ENCODE assay signal across 8 mouse cellular contexts in genomic region chr6:47358686-47359085, GRCm38 (mm10).
DNase-seq lines count a peak whose midpoint lies in the region; ATAC-seq and TF ChIP-seq lines count a peak whose summit lies in the region.

No protein-coding gene starts in this region.

- 48% methylated on average over 2 of the region's 2 CpGs for WGBS in hindbrain, embryonic 10.5 days
- WGBS in hindbrain, embryonic 13.5 days: 48% methylated on average over 2 of the region's 2 CpGs
- 34% methylated on average over 2 of the region's 2 CpGs for WGBS in forebrain, embryonic 15.5 days
- 50% methylated on average over 2 of the region's 2 CpGs for WGBS in midbrain, postnatal 0 days

- H3K4me3 ChIP-seq in hindbrain, embryonic 10.5 days: no peak overlapping the region
- H3K4me3 ChIP-seq in hindbrain, embryonic 13.5 days: no peak overlapping the region
- no peak overlapping the region for H3K4me3 ChIP-seq in CH12.LX (replicated peaks in 1 of 3; ENCODE audit: low read depth in 2 of 3, low read length in 2 of 3, poor library complexity in 1 of 3)
- H3K4me3 ChIP-seq in forebrain, embryonic 15.5 days: no peak overlapping the region
- H3K4me3 ChIP-seq in midbrain, postnatal 0 days (ENCODE audit: low read depth, low read length): no peak overlapping the region

- no peaks in the 10 kb centered on the region for H3K9me3 ChIP-seq in hindbrain, embryonic 10.5 days
- no peaks in the 10 kb centered on the region for H3K9me3 ChIP-seq in hindbrain, embryonic 13.5 days
- H3K9me3 ChIP-seq in CH12.LX (replicated peaks; ENCODE audit: low read length): no peaks in the 10 kb centered on the region
- no peaks in the 10 kb centered on the region for H3K9me3 ChIP-seq in forebrain, embryonic 15.5 days
- H3K9me3 ChIP-seq in midbrain, postnatal 0 days (ENCODE audit: low read length): no peaks in the 10 kb centered on the region

- ATAC-seq in hindbrain, embryonic 13.5 days (ENCODE audit: low FRiP score): no peak
- ATAC-seq in forebrain, embryonic 15.5 days (replicated peaks): no peak
- ATAC-seq in midbrain, postnatal 0 days (ENCODE audit: low FRiP score): no peak
- no peak for ATAC-seq in erythroid progenitor cell, adult 5-6 weeks (replicated peaks; ENCODE audit: low FRiP score, poor library complexity, severe bottlenecking)

- no peaks in the 10 kb centered on the region for H3K27me3 ChIP-seq in hindbrain, embryonic 10.5 days (ENCODE audit: insufficient read depth, poor library complexity, severe bottlenecking)
- no peaks in the 10 kb centered on the region for H3K27me3 ChIP-seq in hindbrain, embryonic 13.5 days
- no peaks in the 10 kb centered on the region for H3K27me3 ChIP-seq in CH12.LX (replicated peaks)
- H3K27me3 ChIP-seq in forebrain, embryonic 15.5 days: no peaks in the 10 kb centered on the region
- H3K27me3 ChIP-seq in midbrain, postnatal 0 days (ENCODE audit: insufficient read depth, low read length): no peaks in the 10 kb centered on the region

- H3K36me3 ChIP-seq in hindbrain, embryonic 10.5 days: no peaks in the 10 kb centered on the region
- H3K36me3 ChIP-seq in hindbrain, embryonic 13.5 days: no peaks in the 10 kb centered on the region
- no peaks in the 10 kb centered on the region for H3K36me3 ChIP-seq in CH12.LX (replicated peaks in 1 of 2; ENCODE audit: control insufficient read depth in 1 of 2, insufficient read depth in 1 of 2, low read length in 1 of 2)
- no peaks in the 10 kb centered on the region for H3K36me3 ChIP-seq in forebrain, embryonic 15.5 days
- no peaks in the 10 kb centered on the region for H3K36me3 ChIP-seq in midbrain, postnatal 0 days (ENCODE audit: insufficient read depth, low read length)

- peak; percentile 44 for TF ChIP-seq RAD21 in CH12.LX (IDR thresholded peaks at IDR 0.05; ENCODE audit: low read depth, low read length)

- no peak overlapping the region for H3K4me2 ChIP-seq in hindbrain, embryonic 13.5 days
- H3K4me2 ChIP-seq in CH12.LX (ENCODE audit: insufficient read depth, low read depth, poor library complexity, severe bottlenecking): no peak overlapping the region
- H3K4me2 ChIP-seq in forebrain, embryonic 15.5 days (replicated peaks): no peak overlapping the region
- H3K4me2 ChIP-seq in midbrain, postnatal 0 days (ENCODE audit: low read depth, low read length, poor library complexity, severe bottlenecking): no peak overlapping the region

- dilution Hi-C loops in CH12.LX (cut with MboI; ENCODE audit: extremely low pct_ligation_motif_present, extremely low pct_unique_long_range_greater_than_20kb, low sequenced_read_pairs): no loop called here

- H3K9ac ChIP-seq in hindbrain, embryonic 13.5 days: no peak overlapping the region
- H3K9ac ChIP-seq in CH12.LX (ENCODE audit: insufficient read depth, low read depth): no peak overlapping the region
- H3K9ac ChIP-seq in forebrain, embryonic 15.5 days (replicated peaks): no peak overlapping the region
- H3K9ac ChIP-seq in midbrain, postnatal 0 days (replicated peaks; ENCODE audit: low read length, poor library complexity, severe bottlenecking): no peak overlapping the region

- no peaks in the 10 kb centered on the region for H3K79me2 ChIP-seq in CH12.LX (replicated peaks; ENCODE audit: control insufficient read depth, extremely low read depth, insufficient read depth, poor library complexity, severe bottlenecking)

- TF ChIP-seq CTCF in CH12.LX (conservative IDR thresholded peaks at IDR 0.05 in 1 of 2, IDR thresholded peaks at IDR 0.05 in 1 of 2; ENCODE audit: low read depth in 2 of 2, low read length in 2 of 2): peak; percentile 48 to 62; a peak in 3 of 4 replicates
- peak; percentile 69 for TF ChIP-seq CTCF in midbrain, postnatal 0 days (IDR thresholded peaks at IDR 0.05)

- 0 out of 2 replicates have a peak, but pooled peaks cover 5% of the 10 kb centered on the region for H3K4me1 ChIP-seq in hindbrain, embryonic 10.5 days (replicated peaks)
- no peaks in the 10 kb centered on the region for H3K4me1 ChIP-seq in hindbrain, embryonic 13.5 days (replicated peaks)
- peaks cover 0 to 5% of the 10 kb centered on the region in 2 experiments; a peak in 1 of 4 replicates for H3K4me1 ChIP-seq in CH12.LX (ENCODE audit: control insufficient read depth in 1 of 2, insufficient read depth in 2 of 2)
- no peaks in the 10 kb centered on the region for H3K4me1 ChIP-seq in forebrain, embryonic 15.5 days
- no peaks in the 10 kb centered on the region for H3K4me1 ChIP-seq in midbrain, postnatal 0 days (ENCODE audit: insufficient read depth, low read length)

- H3K27ac ChIP-seq in hindbrain, embryonic 10.5 days: no peak overlapping the region
- H3K27ac ChIP-seq in hindbrain, embryonic 13.5 days: no peak overlapping the region
- H3K27ac ChIP-seq in CH12.LX (ENCODE audit: insufficient read depth, low read depth): no peak overlapping the region
- 0 out of 2 replicates have a peak overlapping the region, but pooled peaks have one; percentile 38 for H3K27ac ChIP-seq in forebrain, embryonic 15.5 days (replicated peaks)
- no peak overlapping the region for H3K27ac ChIP-seq in midbrain, postnatal 0 days (ENCODE audit: low read depth, low read length)

- in situ Hi-C loops in CH12.LX (cut with MboI; ENCODE audit: low pct_ligation_motif_present, low pct_unique_long_range_greater_than_20kb, low sequenced_read_pairs): no loop called here

- no peak for TF ChIP-seq POLR2A in CH12.LX (IDR thresholded peaks at IDR 0.05; ENCODE audit: low read depth, low read length)

- TF ChIP-seq EP300 in CH12.LX (IDR thresholded peaks at IDR 0.05; ENCODE audit: low read length): no peak

- peak; percentile 38 for DNase-seq in hindbrain, embryonic 10.5 days (ENCODE audit: low spot score)
- DNase-seq in CH12.LX (ENCODE audit: extremely low read depth): peak; percentile 27
- peak; percentile 2 for DNase-seq in adrenal gland, postnatal 25 days
- peak; percentile 50 for DNase-seq in layer of hippocampus, adult 9-10 months (ENCODE audit: low spot score)
- peak; percentile 26 for DNase-seq in midbrain, postnatal 0 days (ENCODE audit: low spot score)

TF ChIP-seq in CH12.LX, 34 proteins besides CTCF, POLR2A, EP300 and RAD21:
- TF ChIP-seq ZMIZ1 (IDR thresholded peaks at IDR 0.05; ENCODE audit: low read depth, low read length) (no peak), CHD1 (IDR thresholded peaks at IDR 0.05; ENCODE audit: low read depth, low read length) (no peak), IRF4 (IDR thresholded peaks at IDR 0.05; ENCODE audit: low read depth, low read length) (no peak), SMC3 (IDR thresholded peaks at IDR 0.05; ENCODE audit: low read depth, low read length) (peak; percentile 54), KAT2A (IDR thresholded peaks at IDR 0.05; ENCODE audit: insufficient replicate concordance, low read length) (no peak)
